Mouse (Mus musculus): ENCODE results near the gene Chd9. TPM values are rescaled to one million over a fixed set of nuclear protein-coding genes. Genes with fewer than 3 reads are reported as not detected.
"Not testable (repeated sequence)": the region's sequence is repeated elsewhere in the genome, so short reads cannot be mapped to it uniquely, and the experiment has no call there.

The Chd9 gene
- total RNA-seq, 2 experiments from 2014 or later = 47.9 to 51.0 TPM

GRCm38 (mm10) chr8:90869071-90869919, 41.1 kb downstream of the Chd9 start:
- intact Hi-C loops (cut with DNase I) = no loop called here
- DNase-seq = peak; percentile 96

GRCm38 (mm10) chr8:90869920-90870777, 42.0 kb downstream of the Chd9 start:
- DNase-seq = peak; percentile 33 to 35
- intact Hi-C loops (cut with DNase I) = no loop called here

GRCm38 (mm10) chr8:90871375-90872080, 43.4 kb downstream of the Chd9 start:
- peak; percentile 42 to 58 for DNase-seq

DNA sequence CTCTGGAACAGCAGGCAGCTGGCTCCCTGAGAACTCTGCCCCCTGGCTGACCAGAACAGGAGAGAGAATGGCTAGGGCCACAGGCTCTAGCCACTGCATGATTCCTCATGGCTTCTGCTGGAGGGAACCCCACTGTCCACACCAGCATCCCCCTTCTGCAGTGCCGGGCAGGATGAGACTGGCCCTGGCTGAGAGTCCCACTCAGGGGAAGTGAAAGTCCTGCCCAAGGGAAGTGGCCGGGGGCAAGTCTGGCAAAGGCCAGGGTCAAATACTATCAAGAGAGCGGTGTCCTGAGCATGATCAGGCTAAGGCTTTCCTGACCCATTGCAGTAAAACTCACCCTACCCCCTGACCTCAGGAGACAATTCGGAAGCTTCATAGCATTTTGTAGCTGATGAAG, 44.9 kb downstream of the Chd9 start:
- DNase-seq = no peak
- intact Hi-C loops (cut with DNase I) = no loop called here

More at GRCm38 (mm10) chr8:90871375-90872080, 43.4 kb downstream of the Chd9 start:
- intact Hi-C loops (cut with DNase I) = no loop called here

- DNase-seq = peak; percentile 83 to 84
- intact Hi-C loops (cut with DNase I) = loop anchor here (2.0 kb wide), 2 partner anchors 33 to 47 kb away; partner anchors contain the start of gene Chd9
These were observed 48.1 kb downstream of the Chd9 start for GRCm38 (mm10) chr8:90876213-90876721.

- intact Hi-C loops (cut with DNase I) = loop anchor here (2.0 kb wide), 2 partner anchors 32 to 48 kb away; partner anchors contain the start of gene Chd9
These were observed 48.7 kb downstream of the Chd9 start for GRCm38 (mm10) chr8:90876722-90877429.

DNA sequence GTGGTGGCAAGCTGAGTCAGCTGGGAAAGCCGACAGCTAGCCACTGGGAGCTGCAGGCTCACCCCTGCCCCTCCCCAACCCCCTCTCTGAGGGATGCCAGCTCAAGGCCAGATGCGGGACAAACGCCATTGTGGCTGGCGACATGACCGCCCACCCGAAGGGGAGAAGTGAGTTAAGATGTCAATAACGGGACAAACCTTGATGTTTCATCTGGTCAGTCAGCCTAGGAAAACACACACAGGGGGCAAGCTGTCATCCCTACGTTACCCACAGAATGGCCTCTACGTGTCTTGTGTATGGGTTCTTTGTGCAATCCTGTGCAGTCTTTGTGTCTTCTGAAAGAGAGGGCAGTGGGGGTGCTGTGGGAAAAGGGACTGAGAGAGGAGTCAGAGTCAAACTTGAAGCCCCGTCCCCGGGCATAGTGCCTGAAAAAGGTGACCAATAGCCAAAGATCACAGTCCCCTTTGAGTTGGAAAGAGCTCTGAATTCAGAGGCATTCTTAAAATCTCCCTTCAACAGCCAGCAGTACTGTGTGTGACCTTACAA, 49.4 kb downstream of the Chd9 start:
- intact Hi-C loops (cut with DNase I) = loop anchor here (2.0 kb wide), 2 partner anchors 31 to 49 kb away; partner anchors contain the start of gene Chd9
- peak in 1 of 2 experiments; percentile 50 for DNase-seq

More at GRCm38 (mm10) chr8:90876722-90877429, 48.7 kb downstream of the Chd9 start:
- peak; percentile 84 to 85 for DNase-seq

GRCm38 (mm10) chr8:90878551-90878950, 50.4 kb downstream of the Chd9 start:
- DNase-seq = no peak
- intact Hi-C loops (cut with DNase I) = no loop called here

GRCm38 (mm10) chr8:90880041-90880440, 51.9 kb downstream of the Chd9 start:
- intact Hi-C loops (cut with DNase I) = no loop called here

DNA sequence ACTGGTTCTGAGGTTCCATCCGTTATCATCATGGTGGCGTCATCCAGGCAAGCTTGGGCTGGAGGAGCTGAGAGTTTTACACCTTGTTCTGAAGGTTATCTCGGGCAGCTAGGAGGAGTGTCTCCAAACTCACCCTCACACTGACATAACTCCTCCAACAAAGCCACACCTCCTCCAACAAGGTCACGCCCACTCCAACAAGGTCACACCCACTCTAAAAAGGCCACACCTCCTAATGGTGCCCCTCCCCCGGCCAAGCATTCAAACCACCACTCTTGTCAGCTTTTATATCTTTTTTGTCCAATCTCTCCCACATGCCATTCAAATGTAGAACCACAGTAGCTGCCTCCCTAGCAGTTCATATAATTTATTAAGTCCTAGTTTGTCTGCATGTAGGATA, 53.0 kb downstream of the Chd9 start:
- DNase-seq = no peak
- intact Hi-C loops (cut with DNase I) = no loop called here

More at GRCm38 (mm10) chr8:90880041-90880440, 51.9 kb downstream of the Chd9 start:
- DNase-seq = no peak

- no peak for DNase-seq
- intact Hi-C loops (cut with DNase I) = no loop called here
These were observed 54.0 kb downstream of the Chd9 start for GRCm38 (mm10) chr8:90882088-90882691.

DNA sequence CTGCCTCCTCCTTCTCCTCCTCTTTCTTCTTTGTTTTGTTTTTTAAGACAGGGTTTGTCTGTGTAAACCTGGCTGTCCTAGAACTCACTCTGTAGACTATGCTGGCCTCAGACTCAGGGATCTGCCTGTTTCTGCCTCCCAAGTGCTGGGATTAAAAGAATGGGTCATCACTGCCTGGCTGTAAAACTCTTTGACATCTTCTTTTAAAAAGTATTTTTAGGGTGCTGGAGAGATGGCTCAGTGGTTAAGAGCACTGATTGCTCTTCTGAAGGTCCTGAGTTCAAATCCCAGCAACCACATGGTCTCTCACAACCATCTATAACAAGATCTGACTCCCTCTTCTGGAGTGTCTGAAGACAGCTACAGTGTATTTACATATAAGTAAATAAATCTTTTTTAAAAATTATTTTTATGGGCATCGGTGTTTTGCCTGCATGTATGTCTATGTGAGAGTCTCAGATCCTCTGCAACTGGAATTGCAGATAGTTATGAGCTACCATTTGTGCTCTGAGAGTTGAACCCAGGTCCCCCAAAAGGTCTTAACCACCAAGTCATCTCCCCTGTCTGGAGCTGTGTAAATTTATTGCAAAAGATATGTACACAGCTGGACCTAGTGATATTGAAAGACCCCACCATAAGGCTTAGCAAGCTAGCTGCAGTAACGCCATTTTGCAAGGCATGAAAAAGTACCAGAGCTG, 57.7 kb downstream of the Chd9 start:
- DNase-seq = no peak
- intact Hi-C loops (cut with DNase I) = no loop called here

- intact Hi-C loops (cut with DNase I); DNase-seq: not testable (repeated sequence)
These were observed 58.2 kb downstream of the Chd9 start for GRCm38 (mm10) chr8:90886369-90886712.

DNA sequence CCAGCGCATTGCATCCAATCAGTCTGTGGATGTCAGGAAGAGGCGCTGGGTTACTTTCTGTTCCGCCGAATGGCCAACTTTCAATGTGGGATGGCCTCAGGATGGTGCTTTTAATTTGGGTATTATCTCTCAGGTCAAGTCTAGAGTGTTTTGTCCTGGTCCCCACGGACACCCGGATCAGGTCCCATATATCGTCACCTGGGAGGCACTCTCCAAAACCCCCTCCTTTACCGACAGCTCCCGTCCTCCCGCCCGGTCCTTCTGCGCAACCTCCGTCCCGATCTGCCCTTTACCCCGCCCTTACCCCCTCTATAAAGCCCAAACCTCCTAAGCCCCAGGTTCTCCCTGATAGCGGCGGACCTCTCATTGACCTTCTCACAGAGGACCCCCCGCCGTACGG, 59.2 kb downstream of the Chd9 start:
- intact Hi-C loops (cut with DNase I); DNase-seq: not testable (repeated sequence)

DNA sequence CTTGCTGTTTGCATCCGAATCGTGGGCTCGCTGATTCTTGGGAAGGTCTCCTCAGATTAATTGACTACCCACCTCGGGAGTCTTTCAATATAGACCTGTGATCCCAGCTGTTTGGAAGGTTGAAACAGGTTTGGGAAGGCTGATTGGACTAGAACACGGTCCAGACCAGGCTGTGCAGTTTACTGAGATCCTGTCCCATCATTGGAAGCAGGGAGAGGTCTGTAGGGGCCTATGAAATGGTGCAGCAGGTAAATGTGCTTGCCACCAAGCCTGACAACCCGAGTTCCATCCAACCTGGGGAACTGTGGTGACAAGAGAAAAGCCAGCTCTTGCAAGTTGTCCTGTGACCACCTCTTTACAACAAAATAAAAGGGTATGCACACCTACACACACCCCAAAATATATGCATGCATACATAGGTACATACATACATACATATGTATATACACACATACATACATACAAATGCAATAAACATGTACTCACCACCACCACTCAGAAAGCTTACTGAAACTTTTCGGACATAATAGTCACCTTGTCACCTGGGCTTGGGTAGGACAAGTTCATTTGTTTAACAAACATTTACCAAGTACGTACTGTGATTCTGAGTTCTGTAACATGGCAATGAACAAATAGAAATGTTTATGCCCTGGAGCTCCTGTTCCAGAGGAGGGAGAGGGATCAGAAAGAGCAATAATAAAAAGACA, 63.9 kb downstream of the Chd9 start:
- DNase-seq = no peak
- intact Hi-C loops (cut with DNase I) = no loop called here

DNA sequence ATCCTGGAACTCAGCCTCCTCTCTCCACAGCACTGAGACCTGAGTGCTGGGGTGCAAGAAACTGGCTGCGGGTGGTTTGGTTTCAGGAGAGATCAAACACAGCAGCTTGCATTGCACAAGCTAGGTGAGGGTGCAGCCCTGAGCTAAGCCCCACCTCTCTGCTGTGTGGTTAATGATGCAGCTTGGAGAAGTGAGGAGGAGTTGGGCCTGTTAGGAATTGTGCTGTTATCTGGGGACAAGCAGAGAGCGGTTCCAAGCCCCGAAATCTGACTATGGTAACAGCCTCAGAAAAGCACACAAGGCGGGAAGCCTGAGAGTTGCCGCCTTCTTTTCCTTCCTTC, 64.4 kb downstream of the Chd9 start:
- intact Hi-C loops (cut with DNase I) = no loop called here
- DNase-seq = no peak

- intact Hi-C loops (cut with DNase I) = no loop called here
- peak in 1 of 2 experiments; percentile 15 for DNase-seq
These were observed 66.2 kb downstream of the Chd9 start for GRCm38 (mm10) chr8:90894231-90894914.
